Mouse (Mus musculus) kidney, postnatal 4 days (tissue): Measurements from ENCODE around the gene Iqch.

Source experiments
- DNase-seq, 2 experiments: peaks; one replicate each; pipeline ENCODE4 v3.0.0; 2021; ENCODE audit warnings: mixed read lengths in 2 of 2

Gene Iqch

GRCm38 (mm10) chr9:63602043-63602939 lies at the start of gene Iqch, which contains the start of gene Aagab:
Gene Iqch (minus strand): TSS chr9:63602493.
Gene Aagab (plus strand): TSS chr9:63602660.
- peak; percentile 96 to 98 for DNase-seq

GRCm38 (mm10) chr9:63651594-63651993 lies 49.3 kb upstream of the Iqch start:
- peak; percentile 72 to 76 for DNase-seq

- peak in 1 of 2 experiments; percentile 25 for DNase-seq
These were observed 48.6 kb upstream of the Iqch start for GRCm38 (mm10) chr9:63650905-63651304.

GRCm38 (mm10) chr9:63649841-63650545 lies 47.7 kb upstream of the Iqch start:
- DNase-seq = peak; percentile 71 to 76

- no peak for DNase-seq
These were observed 46.2 kb upstream of the Iqch start for GRCm38 (mm10) chr9:63648520-63648918.

- DNase-seq = peak in 1 of 2 experiments; percentile 44
These were observed 45.6 kb upstream of the Iqch start for GRCm38 (mm10) chr9:63647581-63648519.

- peak in 1 of 2 experiments; percentile 7 for DNase-seq
These were observed 42.8 kb upstream of the Iqch start for GRCm38 (mm10) chr9:63645084-63645483.

GRCm38 (mm10) chr9:63644011-63644410 lies 41.7 kb upstream of the Iqch start:
- DNase-seq = no peak

- DNase-seq = no peak
These were observed 39.8 kb upstream of the Iqch start for GRCm38 (mm10) chr9:63641983-63642646.

GRCm38 (mm10) chr9:63636113-63636512 lies 33.8 kb upstream of the Iqch start:
- DNase-seq = no peak

GRCm38 (mm10) chr9:63633334-63633733 lies 31.0 kb upstream of the Iqch start:
- DNase-seq = no peak

GRCm38 (mm10) chr9:63632924-63633323 lies 30.6 kb upstream of the Iqch start:
- no peak for DNase-seq

GRCm38 (mm10) chr9:63632045-63632444 lies 29.8 kb upstream of the Iqch start:
- DNase-seq = peak in 1 of 2 experiments; percentile 39

GRCm38 (mm10) chr9:63625090-63625756 lies 22.9 kb upstream of the Iqch start:
- DNase-seq = no peak

GRCm38 (mm10) chr9:63623895-63624569 lies 21.7 kb upstream of the Iqch start:
- DNase-seq = no peak

- no peak for DNase-seq
These were observed 15.7 kb upstream of the Iqch start for GRCm38 (mm10) chr9:63617967-63618366.

GRCm38 (mm10) chr9:63614018-63614985 lies 12.0 kb upstream of the Iqch start:
- DNase-seq = no peak

GRCm38 (mm10) chr9:63613569-63613968 lies 11.3 kb upstream of the Iqch start:
- DNase-seq = no peak
